Mouse (Mus musculus): ENCODE measurements around the gene Fmnl2. TPM values are rescaled to one million over a fixed set of nuclear protein-coding genes. Genes with fewer than 3 reads are reported as not detected.

The Fmnl2 gene
- polyA plus RNA-seq, 1 experiment from 2014 or later: 14.7 TPM

GRCm38 (mm10) chr2:53013051-53013450 lies 155.4 kb downstream of the Fmnl2 start:
- Histone ChIP-seq H3K9ac (replicated peaks) (no peak overlapping the region), H3K27me3 (no peaks in the 10 kb centered on the region), H3K4me1 (replicated peaks) (peaks cover 17% of the 10 kb centered on the region), H3K36me3 (peaks cover 1% of the 10 kb centered on the region; the same call in 1 of the 2 replicates), H3K9me3 (no peaks in the 10 kb centered on the region), H3K4me2 (no peak overlapping the region), H3K27ac (no peak overlapping the region), H3K4me3 (replicated peaks) (no peak overlapping the region)
- 48% methylated on average over 2 of the region's 2 CpGs for WGBS
- no peak for ATAC-seq (ENCODE audit: insufficient number of reproducible peaks, insufficient read depth, low FRiP score, low TSS enrichment, low read depth)

DNA sequence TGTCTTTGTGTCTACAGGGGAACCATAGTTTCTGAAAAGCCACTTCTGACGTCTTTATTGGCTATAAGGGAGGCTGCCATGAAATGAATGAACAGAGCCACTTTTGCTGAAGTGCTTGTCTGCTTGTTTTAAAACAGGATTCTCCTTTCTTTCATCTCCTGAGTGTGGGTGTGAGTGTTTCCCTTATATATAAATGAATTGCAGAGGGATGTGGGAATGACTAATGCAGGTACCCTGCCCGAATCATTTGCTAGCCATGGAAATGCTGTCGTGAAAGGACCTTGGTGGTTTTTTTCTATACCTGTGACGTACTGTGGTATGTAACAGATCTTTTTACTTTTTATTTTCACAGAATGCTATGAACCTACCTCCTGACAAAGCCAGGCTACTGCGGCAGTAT lies 156.8 kb downstream of the Fmnl2 start:
- Histone ChIP-seq H3K9ac (replicated peaks) (no peak overlapping the region), H3K27me3 (no peaks in the 10 kb centered on the region), H3K4me1 (replicated peaks) (peaks cover 17% of the 10 kb centered on the region), H3K9me3 (no peaks in the 10 kb centered on the region), H3K4me3 (replicated peaks) (no peak overlapping the region), H3K27ac (no peak overlapping the region), H3K4me2 (no peak overlapping the region), H3K36me3 (peaks cover 4% of the 10 kb centered on the region; the same call in 1 of the 2 replicates)
- WGBS: 77% methylated on average over 5 of the region's 5 CpGs
- ATAC-seq (ENCODE audit: insufficient number of reproducible peaks, insufficient read depth, low FRiP score, low TSS enrichment, low read depth): no peak

GRCm38 (mm10) chr2:53022982-53023381 lies 165.3 kb downstream of the Fmnl2 start:
- Histone ChIP-seq H3K4me2 (no peak overlapping the region), H3K27ac (no peak overlapping the region)
- 93% methylated on average over 3 of the region's 3 CpGs for WGBS

DNA sequence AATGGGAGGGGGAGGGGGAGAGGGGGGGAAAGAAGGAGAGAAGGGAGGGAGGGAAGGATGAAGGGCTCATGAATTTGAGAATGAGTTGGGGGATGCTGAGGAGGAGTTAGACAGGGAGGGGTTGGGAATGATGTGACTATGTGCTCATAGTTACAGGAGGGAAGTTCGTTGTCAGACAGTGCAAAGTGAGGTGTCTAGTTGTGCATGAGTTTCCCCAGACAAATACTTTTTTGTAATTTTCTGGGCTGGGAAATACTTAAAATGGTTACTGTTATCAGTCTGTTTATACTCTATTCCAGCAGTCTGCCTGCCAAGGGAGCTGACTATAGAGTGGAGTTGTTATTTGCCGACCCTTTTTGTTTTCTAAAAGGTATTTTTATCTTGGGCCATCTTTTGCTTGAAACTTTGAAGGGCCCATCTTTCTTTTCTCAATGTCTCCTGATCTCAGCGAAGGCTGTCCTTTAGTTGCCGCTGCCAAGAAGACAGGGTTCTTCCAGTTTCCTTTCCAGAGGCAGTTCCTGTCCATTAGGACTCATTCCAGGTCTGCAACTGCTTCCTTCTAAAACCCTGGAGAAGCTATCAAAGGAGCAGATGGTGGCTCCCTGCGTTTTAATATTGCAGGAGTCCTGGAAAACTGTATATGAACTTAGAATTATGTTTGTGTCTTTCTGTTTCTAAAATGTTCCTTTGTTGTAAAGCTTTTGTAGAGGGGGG lies 168.6 kb downstream of the Fmnl2 start:
- Histone ChIP-seq H3K27me3 (no peaks in the 10 kb centered on the region), H3K27ac (no peak overlapping the region), H3K4me1 (replicated peaks) (peaks cover 22% of the 10 kb centered on the region), H3K4me2 (no peak overlapping the region), H3K4me3 (replicated peaks) (no peak overlapping the region), H3K9ac (replicated peaks) (no peak overlapping the region), H3K9me3 (no peaks in the 10 kb centered on the region), H3K36me3 (peaks cover 10% of the 10 kb centered on the region; the same call in 1 of the 2 replicates)
- WGBS: 86% methylated on average over 5 of the region's 5 CpGs
- ATAC-seq (ENCODE audit: insufficient number of reproducible peaks, insufficient read depth, low FRiP score, low TSS enrichment, low read depth): no peak

More at GRCm38 (mm10) chr2:53022982-53023381, 165.3 kb downstream of the Fmnl2 start:
- Histone ChIP-seq H3K9ac (replicated peaks) (no peak overlapping the region), H3K9me3 (no peaks in the 10 kb centered on the region), H3K4me3 (replicated peaks) (no peak overlapping the region), H3K36me3 (peaks cover 13% of the 10 kb centered on the region; the same call in 1 of the 2 replicates), H3K27me3 (no peaks in the 10 kb centered on the region), H3K4me1 (replicated peaks) (no peaks in the 10 kb centered on the region)
- ATAC-seq (ENCODE audit: insufficient number of reproducible peaks, insufficient read depth, low FRiP score, low TSS enrichment, low read depth): no peak

- no peak for ATAC-seq (ENCODE audit: insufficient number of reproducible peaks, insufficient read depth, low FRiP score, low TSS enrichment, low read depth)
- Histone ChIP-seq H3K27ac (peak overlapping the region; percentile 64; the same call in 1 of the 2 replicates), H3K4me2 (no peak overlapping the region), H3K9me3 (no peaks in the 10 kb centered on the region), H3K36me3 (peaks cover 10% of the 10 kb centered on the region; the same call in 1 of the 2 replicates), H3K4me1 (replicated peaks) (peaks cover 36% of the 10 kb centered on the region), H3K9ac (replicated peaks) (no peak overlapping the region), H3K27me3 (no peaks in the 10 kb centered on the region), H3K4me3 (replicated peaks) (no peak overlapping the region)
- 95% methylated on average over 1 of the region's 1 CpGs for WGBS
Observed at GRCm38 (mm10) chr2:53028868-53029267, 171.2 kb downstream of the Fmnl2 start.

- no peak overlapping the region for H3K4me3 ChIP-seq (replicated peaks)
- H3K27ac ChIP-seq: peak overlapping the region; percentile 93
- H3K4me2 ChIP-seq: peak overlapping the region; percentile 31
- no peak overlapping the region for H3K9ac ChIP-seq (replicated peaks)
- peaks cover 36% of the 10 kb centered on the region for H3K4me1 ChIP-seq (replicated peaks)
- 0 out of 2 replicates have a peak, but pooled peaks cover 6% of the 10 kb centered on the region for H3K36me3 ChIP-seq
- H3K27me3 ChIP-seq: no peaks in the 10 kb centered on the region
- H3K9me3 ChIP-seq: no peaks in the 10 kb centered on the region
- ATAC-seq (ENCODE audit: insufficient number of reproducible peaks, insufficient read depth, low FRiP score, low TSS enrichment, low read depth): peak; percentile 61
- 58% methylated on average over 7 of the region's 7 CpGs for WGBS
Observed at GRCm38 (mm10) chr2:53029716-53030431, 172.2 kb downstream of the Fmnl2 start.

GRCm38 (mm10) chr2:53030432-53030826 lies 172.8 kb downstream of the Fmnl2 start:
- Histone ChIP-seq H3K27ac (peak overlapping the region; percentile 93), H3K9ac (replicated peaks) (no peak overlapping the region), H3K4me2 (peak overlapping the region; percentile 9; the same call in 1 of the 2 replicates), H3K27me3 (no peaks in the 10 kb centered on the region), H3K9me3 (no peaks in the 10 kb centered on the region), H3K4me3 (replicated peaks) (no peak overlapping the region), H3K36me3 (0 out of 2 replicates have a peak, but pooled peaks cover 6% of the 10 kb centered on the region), H3K4me1 (replicated peaks) (peaks cover 36% of the 10 kb centered on the region)
- ATAC-seq (ENCODE audit: insufficient number of reproducible peaks, insufficient read depth, low FRiP score, low TSS enrichment, low read depth): peak; percentile 45; the same call in 1 of the 2 replicates
- 56% methylated on average over 5 of the region's 5 CpGs for WGBS

DNA sequence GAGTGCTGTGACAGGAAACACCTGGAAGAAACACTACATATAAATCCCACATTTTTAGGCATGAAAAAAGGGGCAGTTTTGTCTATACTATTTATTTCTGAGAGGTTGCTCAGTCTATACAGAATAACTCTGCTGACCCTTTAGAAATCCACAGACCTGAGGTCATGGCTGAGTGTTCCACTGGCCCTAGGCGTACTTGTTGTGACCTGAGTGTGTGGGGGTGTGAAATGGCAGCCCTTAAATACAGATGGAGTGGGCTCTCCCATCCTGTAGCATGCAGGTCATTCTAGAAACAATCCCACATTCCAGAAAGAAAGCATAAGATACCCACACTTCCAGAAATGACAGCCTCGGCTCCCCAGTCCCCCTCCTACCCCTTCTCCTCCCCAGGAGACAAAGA lies 180.6 kb downstream of the Fmnl2 start:
- Histone ChIP-seq H3K4me2 (peak overlapping the region; percentile 35), H3K27ac (peak overlapping the region; percentile 81), H3K27me3 (no peaks in the 10 kb centered on the region), H3K4me1 (replicated peaks) (peaks cover 56% of the 10 kb centered on the region), H3K9me3 (no peaks in the 10 kb centered on the region), H3K9ac (replicated peaks) (no peak overlapping the region), H3K4me3 (replicated peaks) (no peak overlapping the region), H3K36me3 (peaks cover 20% of the 10 kb centered on the region)
- ATAC-seq (ENCODE audit: insufficient number of reproducible peaks, insufficient read depth, low FRiP score, low TSS enrichment, low read depth): peak; percentile 76
- 26% methylated on average over 2 of the region's 2 CpGs for WGBS

- Histone ChIP-seq H3K9ac (replicated peaks) (no peak overlapping the region), H3K4me3 (replicated peaks) (no peak overlapping the region), H3K27me3 (no peaks in the 10 kb centered on the region), H3K36me3 (peaks cover 25% of the 10 kb centered on the region), H3K4me2 (peak overlapping the region; percentile 35), H3K27ac (peak overlapping the region; percentile 81), H3K4me1 (replicated peaks) (peaks cover 56% of the 10 kb centered on the region), H3K9me3 (no peaks in the 10 kb centered on the region)
- 24% methylated on average over 9 of the region's 9 CpGs for WGBS
- ATAC-seq (ENCODE audit: insufficient number of reproducible peaks, insufficient read depth, low FRiP score, low TSS enrichment, low read depth): peak; percentile 12; the same call in 1 of the 2 replicates
Observed at GRCm38 (mm10) chr2:53038737-53039136, 181.1 kb downstream of the Fmnl2 start.

DNA sequence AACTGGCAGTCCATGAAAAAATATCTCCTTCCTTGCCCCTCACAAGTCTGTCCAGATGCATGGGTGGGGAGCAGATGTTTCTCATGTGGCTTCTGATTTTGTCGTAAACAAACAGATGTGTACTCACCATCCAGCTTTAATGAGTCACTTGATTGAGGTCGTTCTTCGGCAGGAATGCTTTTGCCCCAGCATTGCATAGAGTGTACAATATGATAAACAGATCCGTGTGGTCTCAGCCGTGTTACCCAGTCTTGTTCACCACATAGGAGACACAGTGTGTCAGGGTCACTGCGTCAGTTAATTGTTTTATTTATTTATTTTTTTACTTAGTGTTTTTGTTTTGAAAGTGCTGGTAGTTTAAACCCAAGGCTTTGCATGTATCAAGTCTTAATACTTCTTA lies 189.4 kb downstream of the Fmnl2 start:
- Histone ChIP-seq H3K4me1 (replicated peaks) (peaks cover 11% of the 10 kb centered on the region; the same call in 1 of the 2 replicates), H3K36me3 (peaks cover 29% of the 10 kb centered on the region), H3K9me3 (no peaks in the 10 kb centered on the region), H3K4me2 (no peak overlapping the region), H3K9ac (replicated peaks) (no peak overlapping the region), H3K27ac (no peak overlapping the region), H3K4me3 (replicated peaks) (no peak overlapping the region), H3K27me3 (no peaks in the 10 kb centered on the region)
- no peak for ATAC-seq (ENCODE audit: insufficient number of reproducible peaks, insufficient read depth, low FRiP score, low TSS enrichment, low read depth)
- 35% methylated on average over 6 of the region's 6 CpGs for WGBS

DNA sequence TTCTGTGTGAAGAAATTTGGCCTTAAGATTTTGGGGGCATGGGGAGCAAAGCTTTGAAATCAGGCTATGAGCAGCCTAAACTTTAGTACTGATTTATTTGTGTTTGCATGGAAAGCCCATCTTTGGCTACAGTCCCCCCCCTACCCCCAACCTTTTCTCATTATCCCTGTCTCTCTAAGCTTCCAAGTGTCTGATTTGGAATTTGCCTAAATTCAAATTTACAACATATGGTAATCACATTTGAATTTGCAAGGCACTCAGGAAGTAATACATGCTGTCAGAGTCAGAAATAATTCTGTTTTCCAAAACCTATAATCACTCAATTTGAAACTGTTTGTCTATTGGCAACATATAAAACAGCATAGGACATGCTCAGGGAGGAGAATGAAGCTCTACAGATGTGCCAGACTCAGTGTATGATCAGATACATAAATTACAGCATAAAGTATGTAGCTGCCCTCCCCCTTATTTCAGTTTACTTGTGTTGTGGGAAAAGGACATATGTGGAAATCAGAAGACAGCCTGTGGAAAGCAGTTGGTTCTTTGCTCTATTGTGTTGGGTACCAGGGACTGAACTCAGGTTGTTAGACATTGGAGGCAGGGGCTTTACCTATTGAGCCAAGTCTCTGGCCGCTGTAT lies 190.2 kb downstream of the Fmnl2 start:
- no peaks in the 10 kb centered on the region for H3K27me3 ChIP-seq
- H3K4me1 ChIP-seq (replicated peaks): peaks cover 12% of the 10 kb centered on the region; the same call in 1 of the 2 replicates
- WGBS: 96% methylated on average over 1 of the region's 1 CpGs
- H3K36me3 ChIP-seq: peaks cover 22% of the 10 kb centered on the region
- H3K4me3 ChIP-seq (replicated peaks): no peak overlapping the region
- no peaks in the 10 kb centered on the region for H3K9me3 ChIP-seq
- no peak overlapping the region for H3K4me2 ChIP-seq
- no peak overlapping the region for H3K9ac ChIP-seq (replicated peaks)
- no peak for ATAC-seq (ENCODE audit: insufficient number of reproducible peaks, insufficient read depth, low FRiP score, low TSS enrichment, low read depth)
- no peak overlapping the region for H3K27ac ChIP-seq

Measured in limb, embryonic 12.5 days (tissue).